Mouse (Mus musculus) limb, embryonic 10.5 days (tissue): ENCODE data around the gene Adarb2. TPM values are rescaled to one million over a fixed set of nuclear protein-coding genes. Genes with fewer than 3 reads are reported as not detected.
A peak's percentile ranks its signal among the peaks of the same experiment; 100 is the strongest.

Experiments
- DNase-seq: peaks from one replicate; pipeline ENCODE4 v3.0.0-alpha.2; 2017; ENCODE audit warnings: low spot score
- H3K27ac ChIP-seq: fragments of 300-500 bp; sonication (generic); 2 replicates; pipeline ENCODE4 v1.5.1; 2016; ENCODE audit warnings: mild to moderate bottlenecking
- H3K27me3 ChIP-seq: fragments of 300-500 bp; sonication (generic); 2 replicates; pipeline ENCODE4 v1.6.1; 2016; ENCODE audit warnings: low read depth, mild to moderate bottlenecking; ENCODE audit not compliant: poor library complexity, severe bottlenecking
- H3K36me3 ChIP-seq: fragments of 300-500 bp; sonication (generic); 2 replicates; pipeline ENCODE4 v1.6.1; 2016; ENCODE audit warnings: mild to moderate bottlenecking, moderate library complexity
- H3K4me1 ChIP-seq: fragments of 300-500 bp; sonication (generic); 2 replicates; pipeline ENCODE4 v1.6.1; 2016
- H3K4me3 ChIP-seq: fragments of 300-500 bp; sonication (generic); 2 replicates; pipeline ENCODE4 v1.5.1; 2016; ENCODE audit warnings: mild to moderate bottlenecking, moderate library complexity
- H3K9me3 ChIP-seq: fragments of 300-500 bp; sonication (generic); replicated peaks from 2 replicates; pipeline ENCODE4 v1.6.1; 2016; ENCODE audit warnings: mild to moderate bottlenecking
- WGBS: fragments of 180-500 bp; shearing (Covaris S2); methylation state at CpG from one replicate; pipeline ENCODE4 v1.1.7; 2016; 5-methylcytosine and 5-hydroxymethylcytosine counted together
- polyA plus RNA-seq: library from polyadenylated mRNA; unstranded; fragments of >200 nt; fragmentation: Nextera tagmentation; extraction: Ambion mirVana; gene quantifications from 2 replicates; pipeline ENCODE4 v1.2.1, GENCODE M21; 2016

Adarb2 gene
- polyA plus RNA-seq, 1 experiment from 2014 or later = 0.69 TPM

GRCm38 (mm10) chr13:8538481-8538880 lies 335.8 kb downstream of the Adarb2 start:
- Histone ChIP-seq H3K9me3 (no peaks in the 10 kb centered on the region), H3K4me3 (no peak overlapping the region), H3K27ac (no peak overlapping the region), H3K4me1 (no peaks in the 10 kb centered on the region), H3K36me3 (no peaks in the 10 kb centered on the region), H3K27me3 (no peaks in the 10 kb centered on the region)
- no peak for DNase-seq
- WGBS = 87% methylated on average over 2 of the region's 2 CpGs

GRCm38 (mm10) chr13:8538896-8539295 lies 336.2 kb downstream of the Adarb2 start:
- H3K27me3 ChIP-seq = no peaks in the 10 kb centered on the region
- H3K27ac ChIP-seq = no peak overlapping the region
- H3K4me1 ChIP-seq = no peaks in the 10 kb centered on the region
- no peaks in the 10 kb centered on the region for H3K36me3 ChIP-seq
- H3K4me3 ChIP-seq = no peak overlapping the region
- no peak for DNase-seq
- 93% methylated on average over 10 of the region's 10 CpGs for WGBS
- H3K9me3 ChIP-seq = no peaks in the 10 kb centered on the region

- no peak overlapping the region for H3K4me3 ChIP-seq
- H3K27me3 ChIP-seq = no peaks in the 10 kb centered on the region
- no peak for DNase-seq
- no peak overlapping the region for H3K27ac ChIP-seq
- H3K4me1 ChIP-seq = no peaks in the 10 kb centered on the region
- WGBS = 84% methylated on average over 2 of the region's 2 CpGs
- H3K36me3 ChIP-seq = no peaks in the 10 kb centered on the region
- H3K9me3 ChIP-seq = no peaks in the 10 kb centered on the region
Measured at GRCm38 (mm10) chr13:8542684-8543083, 340.0 kb downstream of the Adarb2 start.

GRCm38 (mm10) chr13:8552242-8552641 lies 349.6 kb downstream of the Adarb2 start:
- WGBS = 87% methylated on average over 2 of the region's 2 CpGs
- DNase-seq = no peak
- no peaks in the 10 kb centered on the region for H3K27me3 ChIP-seq

GRCm38 (mm10) chr13:8557784-8558183 lies 355.1 kb downstream of the Adarb2 start:
- H3K4me1 ChIP-seq = no peaks in the 10 kb centered on the region
- no peaks in the 10 kb centered on the region for H3K9me3 ChIP-seq
- no peak for DNase-seq
- no peaks in the 10 kb centered on the region for H3K27me3 ChIP-seq
- WGBS = 79% methylated on average over 4 of the region's 4 CpGs
- no peak overlapping the region for H3K4me3 ChIP-seq
- no peak overlapping the region for H3K27ac ChIP-seq
- H3K36me3 ChIP-seq = no peaks in the 10 kb centered on the region

More at GRCm38 (mm10) chr13:8552242-8552641, 349.6 kb downstream of the Adarb2 start:
- Histone ChIP-seq H3K4me1 (no peaks in the 10 kb centered on the region), H3K9me3 (no peaks in the 10 kb centered on the region), H3K36me3 (no peaks in the 10 kb centered on the region), H3K4me3 (no peak overlapping the region), H3K27ac (no peak overlapping the region)

- no peak overlapping the region for H3K27ac ChIP-seq
- no peaks in the 10 kb centered on the region for H3K36me3 ChIP-seq
- no peaks in the 10 kb centered on the region for H3K4me1 ChIP-seq
- no peak for DNase-seq
- H3K9me3 ChIP-seq = no peaks in the 10 kb centered on the region
- H3K27me3 ChIP-seq = no peaks in the 10 kb centered on the region
- H3K4me3 ChIP-seq = no peak overlapping the region
Measured at GRCm38 (mm10) chr13:8560485-8560884, 357.8 kb downstream of the Adarb2 start.

GRCm38 (mm10) chr13:8563161-8563560 lies 360.5 kb downstream of the Adarb2 start:
- WGBS = 89% methylated on average over 7 of the region's 7 CpGs
- Histone ChIP-seq H3K27ac (no peak overlapping the region), H3K36me3 (no peaks in the 10 kb centered on the region), H3K9me3 (no peaks in the 10 kb centered on the region), H3K4me3 (no peak overlapping the region), H3K4me1 (peaks cover 11% of the 10 kb centered on the region; the same call in 1 of the 2 replicates), H3K27me3 (no peaks in the 10 kb centered on the region)
- DNase-seq = no peak

- H3K27me3 ChIP-seq = peaks cover 5% of the 10 kb centered on the region; the same call in 1 of the 2 replicates
- H3K27ac ChIP-seq = no peak overlapping the region
- 64% methylated on average over 15 of the region's 15 CpGs for WGBS
- no peak overlapping the region for H3K4me3 ChIP-seq
- peaks cover 17% of the 10 kb centered on the region for H3K4me1 ChIP-seq
- no peaks in the 10 kb centered on the region for H3K9me3 ChIP-seq
- H3K36me3 ChIP-seq = no peaks in the 10 kb centered on the region
- DNase-seq = peak; percentile 37
Measured at GRCm38 (mm10) chr13:8567111-8568026, 364.7 kb downstream of the Adarb2 start.

GRCm38 (mm10) chr13:8570269-8570668 lies 367.6 kb downstream of the Adarb2 start:
- Histone ChIP-seq H3K36me3 (no peaks in the 10 kb centered on the region), H3K27me3 (peaks cover 5% of the 10 kb centered on the region; the same call in 1 of the 2 replicates), H3K4me3 (no peak overlapping the region), H3K27ac (no peak overlapping the region), H3K4me1 (peaks cover 17% of the 10 kb centered on the region), H3K9me3 (no peaks in the 10 kb centered on the region)
- DNase-seq = no peak
- WGBS = 96% methylated on average over 13 of the region's 13 CpGs

GRCm38 (mm10) chr13:8573908-8574307 lies 371.2 kb downstream of the Adarb2 start:
- DNase-seq = peak; percentile 39
- Histone ChIP-seq H3K4me1 (peaks cover 6% of the 10 kb centered on the region), H3K4me3 (no peak overlapping the region), H3K9me3 (no peaks in the 10 kb centered on the region), H3K36me3 (no peaks in the 10 kb centered on the region), H3K27ac (no peak overlapping the region), H3K27me3 (peaks cover 5% of the 10 kb centered on the region; the same call in 1 of the 2 replicates)
- WGBS = 60% methylated on average over 12 of the region's 12 CpGs

- Histone ChIP-seq H3K27ac (no peak overlapping the region), H3K27me3 (no peaks in the 10 kb centered on the region), H3K4me3 (no peak overlapping the region), H3K4me1 (no peaks in the 10 kb centered on the region), H3K9me3 (no peaks in the 10 kb centered on the region), H3K36me3 (no peaks in the 10 kb centered on the region)
- DNase-seq = no peak
- 86% methylated on average over 8 of the region's 8 CpGs for WGBS
Measured at GRCm38 (mm10) chr13:8584257-8585005, 381.8 kb downstream of the Adarb2 start.

- WGBS = 90% methylated on average over 7 of the region's 7 CpGs
- H3K27me3 ChIP-seq = no peaks in the 10 kb centered on the region
Measured at GRCm38 (mm10) chr13:8587447-8587846, 384.8 kb downstream of the Adarb2 start.

GRCm38 (mm10) chr13:8590460-8590859 lies 387.8 kb downstream of the Adarb2 start:
- DNase-seq = no peak
- Histone ChIP-seq H3K9me3 (no peaks in the 10 kb centered on the region), H3K36me3 (no peaks in the 10 kb centered on the region), H3K4me1 (peaks cover 4% of the 10 kb centered on the region; the same call in 1 of the 2 replicates), H3K4me3 (no peak overlapping the region), H3K27me3 (no peaks in the 10 kb centered on the region), H3K27ac (no peak overlapping the region)
- WGBS = 85% methylated on average over 3 of the region's 3 CpGs

More at GRCm38 (mm10) chr13:8587447-8587846, 384.8 kb downstream of the Adarb2 start:
- H3K4me1 ChIP-seq = no peaks in the 10 kb centered on the region
- H3K27ac ChIP-seq = no peak overlapping the region
- no peaks in the 10 kb centered on the region for H3K9me3 ChIP-seq
- H3K4me3 ChIP-seq = no peak overlapping the region
- no peaks in the 10 kb centered on the region for H3K36me3 ChIP-seq
- no peak for DNase-seq
